Mouse (Mus musculus) granulocyte monocyte progenitor cell, adult 5-6 weeks (primary cell): ENCODE measurements at regions not wholly inside any gene's neighbourhood (a gene's known extent, or its start where the extent isn't known, plus 50 kb on each side); places are given as distances from the start of the nearest gene placed in this dataset.
A peak's percentile ranks its signal among the peaks of the same experiment; 100 is the strongest.

ENCODE experiments used
- ATAC-seq: replicated peaks from 2 replicates; pipeline ENCODE4 v1.8.0; 2016; ENCODE audit warnings: mild to moderate bottlenecking, moderate TSS enrichment, inconsistent platforms; ENCODE audit not compliant: poor library complexity, severe bottlenecking

DNA sequence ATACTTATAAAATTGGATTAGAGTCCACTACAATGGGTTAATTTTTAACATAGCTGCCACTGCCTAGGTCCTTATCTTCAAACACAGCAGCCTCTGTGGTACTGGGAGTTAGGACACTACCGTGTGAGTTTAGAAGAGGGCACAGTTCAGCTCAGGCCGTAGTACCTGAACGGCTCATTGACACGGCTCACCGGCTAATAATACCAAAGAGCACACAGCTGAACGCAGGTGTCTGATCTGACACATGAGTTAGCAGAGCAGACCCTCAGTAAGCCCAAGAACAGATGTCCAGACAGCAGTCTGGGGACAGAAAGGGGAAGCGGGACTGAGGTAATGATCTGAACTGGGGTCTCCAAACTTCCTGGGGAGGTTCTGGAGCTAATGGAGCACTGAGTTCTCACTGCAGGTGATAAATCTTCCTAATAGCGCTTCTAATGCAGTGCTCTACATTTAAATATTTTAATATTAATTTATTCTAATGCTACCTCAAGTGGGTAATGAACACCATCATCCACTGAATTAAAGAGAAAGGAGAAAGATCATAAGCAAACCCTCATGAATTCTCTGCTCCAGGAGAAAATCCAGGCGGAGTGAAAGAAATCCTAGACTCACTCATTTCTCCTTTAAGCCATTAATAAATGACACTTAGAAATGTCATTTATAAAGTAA lies 90.8 kb upstream of the Rapgef5 start:
- ATAC-seq, result peak; percentile 59

DNA sequence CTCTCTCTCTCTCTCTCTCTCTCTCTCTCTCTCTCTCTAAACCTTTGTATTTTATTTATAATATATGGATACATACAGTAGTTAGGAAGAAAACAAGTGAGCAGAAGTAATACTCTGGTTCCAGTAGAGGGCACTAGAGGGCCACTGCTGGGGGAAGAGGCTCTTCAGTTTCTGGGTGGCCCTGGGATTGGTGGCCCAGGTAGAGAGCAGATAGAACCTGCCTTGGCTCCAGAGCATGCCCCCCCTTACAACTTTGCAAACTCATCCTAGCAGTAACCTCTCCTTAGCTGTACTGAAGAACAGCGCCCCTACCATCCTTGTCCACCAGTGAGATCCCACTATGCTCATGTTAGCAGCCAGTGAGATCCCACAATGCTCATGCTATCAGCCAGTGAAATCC lies 88.8 kb upstream of the Rapgef5 start:
- ATAC-seq, result peak; percentile 85

DNA sequence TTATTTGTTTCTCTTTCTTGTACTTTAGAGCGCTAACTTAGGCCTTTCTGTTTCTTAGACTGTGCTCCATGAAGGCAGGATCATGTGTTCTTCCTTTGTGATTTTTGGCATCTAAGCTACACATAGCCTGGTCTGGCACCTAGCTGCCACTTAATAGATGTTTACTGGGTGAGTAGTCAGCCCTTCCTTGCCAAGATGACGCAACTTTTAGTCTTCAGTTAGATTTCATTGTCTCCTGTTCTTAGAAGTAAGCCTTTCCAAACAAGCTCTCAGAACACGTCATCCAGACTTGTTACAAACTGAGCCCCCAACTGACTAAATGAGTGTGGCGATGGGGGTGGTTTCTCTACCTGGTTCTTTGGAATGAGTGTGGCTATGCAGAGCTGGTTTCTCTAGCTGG lies 85.4 kb upstream of the Rapgef5 start:
- ATAC-seq, result no peak

DNA sequence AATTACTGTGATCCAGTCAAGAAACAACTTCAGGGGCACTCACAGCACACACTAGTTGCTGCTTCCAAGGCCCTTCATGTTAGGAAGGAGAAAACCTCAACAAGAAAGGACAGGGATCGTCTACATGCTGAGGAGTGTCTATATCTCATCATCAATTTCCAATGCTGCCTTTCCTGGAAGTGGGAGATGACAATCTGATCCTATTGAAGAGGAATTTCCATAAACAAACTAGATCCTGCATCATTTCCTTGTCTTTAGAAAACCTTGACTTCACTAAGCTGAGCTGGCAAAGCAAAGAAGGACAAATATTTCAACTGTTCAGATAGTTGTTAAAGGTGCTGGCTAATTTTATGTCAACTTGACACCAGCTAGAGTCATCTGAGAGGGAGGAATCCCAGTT lies 83.5 kb upstream of the Rapgef5 start:
- no peak for ATAC-seq

DNA sequence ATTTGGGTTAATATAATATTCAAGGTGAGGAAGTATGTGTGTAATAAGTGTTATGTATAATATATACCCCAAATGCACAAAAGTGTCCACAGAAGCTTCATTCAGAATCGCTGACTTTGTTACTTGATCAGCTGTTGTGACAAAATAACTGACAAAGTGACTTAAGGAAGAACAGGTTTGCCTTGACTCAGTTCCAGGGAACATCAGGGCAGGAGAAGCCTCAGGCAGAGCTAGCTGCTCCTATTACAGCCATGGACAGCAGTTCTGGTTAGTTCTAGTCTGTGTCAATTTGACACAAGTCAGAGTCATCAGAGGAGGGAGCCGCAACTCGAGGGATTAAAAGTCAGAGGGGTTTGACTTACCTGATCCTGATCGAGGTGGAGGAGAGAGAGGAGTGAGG lies 79.3 kb upstream of the Rapgef5 start:
- ATAC-seq, result no peak

DNA sequence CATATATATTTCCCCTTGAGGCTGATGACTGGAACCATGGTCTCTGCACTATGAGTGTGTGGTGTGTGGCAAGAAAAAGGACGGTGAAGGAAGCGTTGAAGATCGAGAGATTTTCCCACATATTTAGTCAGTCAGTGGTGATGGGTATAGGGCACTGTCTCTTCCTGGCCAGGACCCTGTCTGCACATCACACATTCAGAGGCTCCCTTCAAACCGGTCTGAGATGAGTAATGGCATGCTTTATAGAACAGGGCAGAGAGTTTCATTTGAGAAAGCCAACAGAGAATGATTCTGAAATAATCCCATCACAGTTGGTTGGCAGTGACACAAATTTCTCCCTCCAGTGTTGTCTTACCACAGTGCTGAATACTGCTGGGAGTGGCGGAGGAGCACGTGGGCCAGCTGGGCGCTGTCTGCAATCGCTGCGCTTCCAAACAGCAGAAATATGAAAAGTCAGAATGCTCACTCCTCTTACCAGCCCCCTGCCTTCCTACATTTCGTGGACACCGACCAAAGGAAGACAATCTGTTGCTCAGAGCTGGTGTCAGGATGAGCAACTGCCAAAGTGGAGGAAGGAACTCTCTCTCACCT lies 77.2 kb upstream of the Rapgef5 start:
- ATAC-seq, result no peak

DNA sequence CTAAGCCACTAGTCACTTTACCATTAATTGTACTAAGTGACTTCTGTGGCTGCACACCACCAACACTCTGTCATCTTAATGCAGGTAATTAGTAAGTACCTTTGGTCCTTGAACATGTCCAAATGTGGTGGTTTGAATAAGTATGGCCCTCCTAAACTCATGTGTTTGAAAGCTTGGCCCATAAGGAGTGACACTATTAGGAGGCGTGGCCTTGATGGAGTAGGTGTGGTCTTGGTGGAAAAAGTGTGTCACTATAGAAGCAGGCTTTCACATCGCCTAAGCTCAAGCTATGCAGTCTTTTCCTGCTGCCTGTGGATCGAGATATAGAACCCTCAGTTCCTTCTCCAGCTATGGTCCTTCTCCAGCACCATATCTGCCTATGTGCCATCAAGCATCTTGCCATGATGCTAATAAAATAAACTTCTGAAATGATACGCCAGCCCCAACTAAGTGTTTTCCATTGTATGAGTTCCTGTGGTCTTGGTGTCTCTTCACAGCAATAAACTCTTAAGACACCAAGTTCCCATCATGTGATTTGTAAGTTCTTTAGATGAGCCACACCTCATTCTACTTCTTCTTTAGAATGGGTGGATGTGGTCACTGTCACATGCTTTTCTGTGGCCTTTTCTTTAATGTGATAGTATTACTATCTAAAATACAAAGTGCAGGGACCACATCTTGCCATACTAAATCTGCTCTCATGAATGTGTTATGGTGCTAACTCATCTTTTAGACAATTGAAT lies 71.9 kb upstream of the Rapgef5 start:
- no peak for ATAC-seq

DNA sequence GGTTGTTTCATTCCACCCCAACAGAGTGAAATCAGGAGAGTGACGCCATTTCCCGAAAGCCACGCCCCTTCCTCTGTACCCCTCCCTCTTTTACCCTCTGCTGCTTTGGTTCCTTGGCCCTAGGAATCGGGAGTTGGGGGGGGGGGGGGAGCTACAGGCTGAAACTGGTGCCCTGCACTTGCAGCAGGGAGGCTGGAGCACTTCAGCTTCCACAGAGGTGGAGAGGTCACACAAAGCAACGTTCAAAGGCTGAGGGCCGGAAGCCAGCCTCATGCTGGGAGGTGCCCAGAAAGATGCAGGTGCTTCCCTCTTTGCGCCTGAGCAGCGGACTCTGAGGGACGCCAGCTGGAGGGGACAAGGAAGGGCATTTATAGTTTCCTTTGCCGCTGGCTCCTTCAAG lies 69.1 kb upstream of the Rapgef5 start:
- ATAC-seq, result peak; percentile 92

DNA sequence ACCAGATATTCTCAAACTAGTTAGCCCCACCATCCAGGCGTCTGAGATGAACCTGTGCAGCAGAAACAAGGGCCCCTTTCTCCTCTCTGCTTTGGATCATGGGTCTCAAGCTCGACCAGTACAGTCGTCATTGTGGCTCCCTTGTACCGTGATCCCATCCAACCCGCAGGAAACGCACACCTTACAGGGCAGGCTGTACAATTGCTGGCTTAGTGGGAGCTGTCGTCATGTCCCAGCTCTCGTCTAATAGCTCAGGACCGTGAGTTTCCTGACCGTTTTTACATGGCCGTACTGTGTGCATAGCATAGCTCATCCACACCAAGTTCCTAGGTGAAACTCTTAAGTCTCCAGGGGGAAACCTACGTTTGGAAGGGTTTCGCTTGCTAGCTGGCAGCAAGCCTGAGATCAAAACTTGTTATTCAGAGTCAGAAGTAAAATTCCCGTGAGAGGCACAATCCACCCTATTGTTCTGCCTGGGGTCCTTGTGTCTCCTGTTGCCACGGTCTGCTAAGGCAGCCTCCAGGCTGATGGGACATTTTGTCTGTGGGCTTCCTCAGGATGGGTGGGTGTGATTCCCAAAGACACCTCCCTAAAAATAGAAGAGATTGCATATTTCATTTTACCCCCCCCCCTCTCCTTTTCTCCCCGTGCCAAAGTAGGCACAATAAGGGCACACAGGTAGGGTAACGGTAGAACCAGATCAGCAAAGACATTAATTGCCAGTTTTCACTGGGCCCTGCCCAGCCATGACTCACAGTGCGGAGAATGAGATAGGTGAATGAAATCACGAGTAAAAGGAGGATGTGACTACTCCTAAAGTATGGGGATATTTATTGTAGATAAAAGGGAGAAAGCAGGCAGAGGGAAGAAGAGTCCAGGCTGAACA lies 68.2 kb upstream of the Rapgef5 start:
- ATAC-seq, result 0 out of 2 replicates have a peak, but pooled peaks have one; percentile 1

DNA sequence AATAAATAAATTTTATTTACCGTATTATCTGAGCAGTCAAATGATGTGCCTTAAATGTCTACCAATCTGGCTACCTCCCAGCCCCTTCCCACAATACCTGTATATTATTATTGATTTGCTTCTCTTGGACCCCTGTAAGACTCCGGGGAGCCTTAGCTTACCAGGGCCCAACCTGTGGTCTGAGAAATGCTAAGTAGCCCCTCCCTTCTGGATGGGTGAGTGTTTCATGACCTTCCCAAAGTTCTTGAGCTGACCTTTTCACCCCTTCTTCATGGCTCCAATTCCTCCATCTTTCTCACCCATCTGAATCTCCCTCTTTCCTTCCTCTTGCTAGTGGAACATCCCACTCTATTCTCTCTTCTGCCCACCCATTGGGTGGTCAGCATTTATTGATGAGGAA lies 67.2 kb upstream of the Rapgef5 start:
- ATAC-seq, result no peak

DNA sequence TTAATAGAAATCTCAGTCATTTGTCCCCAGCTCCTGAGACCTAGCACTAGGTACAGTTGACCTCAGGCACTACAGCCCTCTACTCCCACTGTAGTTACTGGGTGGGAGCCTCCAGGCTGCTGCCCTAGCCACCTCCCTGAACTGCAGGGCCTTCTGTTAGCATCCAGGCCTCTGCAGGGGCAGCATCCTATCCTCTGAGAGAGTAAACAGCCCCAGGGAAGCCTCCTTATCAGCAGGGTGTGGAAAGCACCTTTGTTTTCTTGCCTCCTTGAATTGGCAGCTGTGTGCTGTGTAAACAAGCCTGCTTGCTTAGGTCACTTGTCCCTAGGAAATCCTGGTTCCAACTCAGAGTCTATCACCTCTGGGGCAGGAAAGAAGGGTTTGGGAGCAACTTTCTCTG lies 66.2 kb upstream of the Rapgef5 start:
- no peak for ATAC-seq

DNA sequence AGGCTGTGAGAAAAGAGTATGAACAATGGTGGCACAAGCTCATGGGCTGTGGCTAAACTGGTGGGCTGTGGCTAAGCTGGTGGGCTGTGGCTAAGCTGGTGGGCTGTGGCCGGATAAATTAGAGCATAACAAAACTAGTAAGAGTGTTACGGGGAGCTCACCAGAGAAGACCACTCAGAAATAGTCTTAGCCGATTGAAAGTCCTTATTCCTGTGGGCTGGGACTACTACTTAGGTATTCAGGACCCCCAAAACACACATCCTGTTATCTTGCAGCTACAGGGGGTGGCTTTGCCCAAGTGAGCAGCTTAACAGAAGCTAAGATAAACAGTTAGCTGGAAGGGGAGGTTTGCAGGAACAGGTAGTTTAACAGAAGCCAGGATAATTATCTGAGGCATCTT lies 65.4 kb upstream of the Rapgef5 start:
- no peak for ATAC-seq

DNA sequence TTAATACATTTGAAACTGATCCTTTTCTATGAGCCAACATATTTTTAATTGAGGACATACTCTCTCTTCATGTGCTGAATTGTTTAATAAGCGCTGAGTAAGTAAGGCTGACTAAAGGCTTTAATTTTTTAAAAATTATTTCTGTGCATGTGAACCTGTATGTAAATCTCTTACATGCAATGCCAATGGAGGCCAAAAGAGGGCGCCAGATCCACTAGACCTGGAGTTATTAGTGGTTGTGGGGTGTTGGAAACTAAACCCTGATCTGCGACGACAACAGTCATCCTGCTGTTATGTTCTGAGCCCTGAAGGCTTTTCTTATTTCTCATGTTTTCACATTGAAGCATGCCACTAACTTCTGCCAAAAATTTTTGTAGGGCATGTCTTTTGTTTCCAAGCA lies 64.8 kb upstream of the Rapgef5 start:
- no peak for ATAC-seq

DNA sequence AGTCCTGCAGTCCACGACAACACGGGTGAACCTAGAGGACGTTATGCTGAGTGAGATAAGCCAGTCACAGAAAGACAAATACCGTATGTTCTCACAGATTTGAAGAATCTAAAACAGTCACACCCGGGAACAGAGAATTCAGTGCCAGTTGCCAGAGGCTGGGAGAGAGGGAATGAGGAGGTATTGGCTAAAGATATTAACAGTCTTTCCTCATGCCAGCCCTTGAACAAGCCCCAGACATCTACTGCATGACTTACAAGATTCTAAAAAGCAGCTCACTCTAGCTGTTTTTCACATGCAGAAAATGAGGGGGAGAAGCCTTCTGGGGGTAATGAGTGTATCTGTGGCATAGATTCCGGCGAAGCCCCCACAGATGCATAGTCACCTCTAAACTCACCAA lies 60.5 kb upstream of the Rapgef5 start:
- no peak for ATAC-seq

DNA sequence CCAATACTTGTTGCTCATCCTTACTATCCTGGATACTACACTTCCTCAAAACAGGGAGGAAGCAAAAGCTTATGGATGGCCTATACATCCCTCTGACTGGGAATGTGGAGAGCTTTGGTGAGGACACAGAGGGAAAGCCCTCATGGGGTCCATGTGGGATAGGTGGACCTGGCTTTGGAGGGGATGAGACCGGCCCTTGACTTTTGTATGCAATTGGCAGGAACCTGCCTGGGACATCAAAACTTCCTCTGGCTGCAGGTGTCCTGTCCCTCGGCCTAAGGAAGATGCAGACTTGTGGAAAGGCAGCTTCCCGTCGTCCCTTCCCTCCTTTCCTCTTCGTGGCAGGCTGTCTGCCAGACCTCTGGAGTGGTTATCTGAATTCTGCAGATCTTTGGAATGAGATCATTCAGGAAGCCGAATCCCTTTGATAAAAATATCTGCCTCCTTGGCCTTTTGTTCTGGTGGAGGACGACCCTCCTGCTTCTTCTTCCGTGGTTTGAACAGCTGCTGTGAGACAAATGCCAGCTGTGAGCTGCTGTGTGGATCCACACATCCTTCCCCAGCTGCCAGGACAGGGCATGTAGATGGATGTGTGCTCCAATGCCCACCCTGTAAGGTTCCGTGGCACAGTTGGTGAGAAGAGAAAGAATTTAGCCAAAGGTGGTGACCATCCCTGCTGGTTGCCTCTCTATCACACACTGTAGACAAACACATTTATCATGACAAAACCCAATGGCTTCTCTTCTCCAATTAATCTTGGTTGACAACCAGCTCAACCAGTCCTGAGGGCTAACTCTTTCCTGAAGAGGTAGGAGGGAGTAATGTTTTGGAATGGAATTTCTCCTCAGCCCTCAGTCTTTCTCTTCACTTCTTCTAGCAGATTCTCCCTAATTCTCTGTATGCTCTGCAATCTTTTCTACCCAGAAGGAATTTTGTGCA lies 57.9 kb upstream of the Rapgef5 start:
- no peak for ATAC-seq

DNA sequence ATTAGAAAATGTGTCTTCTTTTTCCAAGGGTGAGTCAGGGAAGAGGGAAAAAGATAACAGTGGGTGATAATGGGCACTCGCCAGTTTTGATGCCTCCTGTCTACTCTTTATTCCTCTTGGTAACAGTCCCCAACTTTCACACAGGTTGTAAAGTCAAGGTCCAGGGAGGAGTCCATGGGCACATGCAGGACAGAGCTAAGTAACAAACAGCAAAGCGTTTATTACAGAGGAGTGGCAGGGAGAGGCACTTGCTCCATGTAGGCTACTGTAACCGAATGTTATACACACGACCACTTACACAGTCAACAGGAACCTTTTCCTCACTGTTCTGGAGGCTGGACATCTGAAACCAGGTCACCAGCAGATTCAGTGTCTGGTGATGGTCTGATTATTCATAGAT lies 56.7 kb upstream of the Rapgef5 start:
- no peak for ATAC-seq

DNA sequence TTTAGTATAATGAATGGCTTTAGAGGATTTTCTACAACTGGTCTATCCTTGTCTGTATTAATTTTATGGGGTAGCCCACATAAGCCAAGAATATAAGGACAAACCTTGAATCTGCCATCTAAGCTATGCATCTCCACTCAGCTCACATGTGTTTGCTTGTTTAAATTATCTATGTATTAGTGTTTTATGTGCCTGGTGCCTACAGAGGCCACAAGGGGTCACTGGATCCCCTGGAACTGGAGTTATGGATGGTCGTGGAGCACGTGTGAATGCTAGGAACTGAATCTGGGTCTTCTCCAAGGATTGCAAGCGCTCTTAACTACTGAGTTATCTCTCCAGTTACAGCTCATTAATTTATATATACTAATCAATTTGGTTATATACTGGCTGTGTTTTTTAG lies 51.1 kb upstream of the Rapgef5 start:
- ATAC-seq, result 0 out of 2 replicates have a peak, but pooled peaks have one; percentile 20

DNA sequence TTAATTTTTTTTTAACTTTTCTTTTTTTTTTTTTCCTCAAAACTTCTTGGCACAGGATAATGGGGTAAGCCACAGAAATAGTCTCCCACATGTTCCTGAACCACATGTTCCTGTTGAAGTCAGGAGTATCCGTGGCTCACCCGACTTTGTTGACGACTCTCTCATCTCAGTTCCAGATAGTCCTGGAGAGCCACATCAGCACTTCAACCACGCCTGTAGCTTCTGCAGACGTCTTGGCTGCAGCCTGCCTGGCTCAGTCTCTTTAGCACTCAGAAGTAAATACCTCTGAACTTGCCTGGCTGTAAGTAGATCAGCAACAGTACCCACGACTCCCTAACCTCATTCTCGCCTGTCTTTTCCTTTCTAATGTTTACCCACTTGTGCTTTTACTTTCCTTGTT lies 50.3 kb upstream of the Rapgef5 start:
- no peak for ATAC-seq
